Mouse (Mus musculus) lung, adult 2 months (tissue): ENCODE results near the gene Pxk. TPM values are rescaled to one million over a fixed set of nuclear protein-coding genes. Genes with fewer than 3 reads are reported as not detected.
A peak's percentile ranks its signal among the peaks of the same experiment; 100 is the strongest.
"Not testable (repeated sequence)": the region's sequence is repeated elsewhere in the genome, so short reads cannot be mapped to it uniquely, and the experiment has no call there.

Experiments used
- DNase-seq: peaks from one replicate; pipeline ENCODE4 v3.0.0; 2022
- H3K4me1 ChIP-seq: fragments of 200-500 bp; 2 replicates; pipeline ENCODE4 v1.6.1; 2011; ENCODE audit warnings: low read length; ENCODE audit not compliant: control insufficient read depth, insufficient read depth
- H3K4me3 ChIP-seq: fragments of 200-500 bp; replicated peaks from 2 replicates; pipeline ENCODE3; 2011; ENCODE audit warnings: low read depth, mild to moderate bottlenecking, control low read depth, low read length; ENCODE audit errors: extremely low read depth
- CTCF ChIP-seq: fragments of 200-500 bp; IDR thresholded peaks from 2 replicates; pipeline ENCODE4 v1.5.1; 2011; ENCODE audit warnings: mild to moderate bottlenecking, low read length, control low read depth; ENCODE audit not compliant: insufficient read depth
- POLR2A ChIP-seq: fragments of 200-500 bp; IDR thresholded peaks from 2 replicates; pipeline ENCODE4 v1.6.1; 2011; ENCODE audit warnings: low read depth, mild to moderate bottlenecking, control low read depth, low read length, borderline replicate concordance; ENCODE audit errors: extremely low read depth
- WGBS: fragments of 180-500 bp; shearing (Covaris S2); methylation state at CpG from one replicate; pipeline ENCODE4 v1.1.7; 2018; 5-methylcytosine and 5-hydroxymethylcytosine counted together
- polyA plus RNA-seq: library from polyadenylated mRNA; depleted of rRNA; stranded (reverse); fragments of >200 nt; gene quantifications from 2 replicates; pipeline ENCODE4 v1.2.3, GENCODE M21; 2012

Pxk gene
- polyA plus RNA-seq, 1 experiment: 28.3 TPM

DNA sequence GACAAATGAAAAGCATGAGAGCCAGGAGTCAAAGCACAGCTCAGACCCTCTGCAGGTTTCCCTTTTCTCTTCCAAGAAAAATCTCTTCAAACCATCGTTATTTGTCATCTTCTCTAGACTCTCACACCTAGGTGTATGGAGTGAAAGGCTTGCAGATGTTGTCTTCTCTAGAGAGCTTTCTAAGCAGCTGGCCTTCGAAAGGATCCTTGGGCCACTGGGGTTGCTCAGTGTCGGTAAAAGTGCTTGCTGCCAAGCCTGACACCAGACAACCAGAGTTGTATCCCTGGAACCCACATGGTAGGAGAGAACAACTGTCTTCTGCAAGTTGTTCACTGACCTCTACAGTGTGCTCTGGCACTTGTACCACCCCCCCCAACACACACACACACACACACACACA, 61.1 kb downstream of the Pxk start:
- Histone ChIP-seq H3K4me3 (no peak overlapping the region), H3K4me1 (no peaks in the 10 kb centered on the region)
- DNase-seq: no peak
- WGBS: 80% methylated on average over 3 of the region's 3 CpGs
- no peak for TF ChIP-seq CTCF
- TF ChIP-seq POLR2A: no peak

DNA sequence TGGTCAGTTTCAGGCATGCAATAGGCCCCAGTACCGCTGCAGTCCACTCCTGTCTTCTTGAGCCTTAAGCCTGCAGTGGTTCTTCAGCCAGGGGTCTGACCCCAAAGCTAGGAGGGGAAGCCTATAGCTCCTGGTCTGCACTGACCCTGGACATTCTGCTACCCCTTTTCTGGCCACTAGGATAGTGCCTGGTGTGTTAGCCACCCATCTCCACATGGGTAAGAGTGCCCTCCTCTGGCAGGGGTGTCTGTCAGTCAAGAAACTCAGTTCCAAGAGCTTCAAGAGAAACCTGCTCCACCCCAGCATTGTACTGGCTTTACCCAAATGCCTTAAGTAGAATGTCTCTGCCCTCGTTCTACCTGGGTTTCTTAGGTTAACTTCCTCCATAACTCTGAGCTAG, 63.8 kb downstream of the Pxk start:
- no peak for DNase-seq
- H3K4me1 ChIP-seq: no peaks in the 10 kb centered on the region
- no peak overlapping the region for H3K4me3 ChIP-seq
- 82% methylated on average over 2 of the region's 2 CpGs for WGBS
- TF ChIP-seq POLR2A (no peak), CTCF (peak; percentile 51)

DNA sequence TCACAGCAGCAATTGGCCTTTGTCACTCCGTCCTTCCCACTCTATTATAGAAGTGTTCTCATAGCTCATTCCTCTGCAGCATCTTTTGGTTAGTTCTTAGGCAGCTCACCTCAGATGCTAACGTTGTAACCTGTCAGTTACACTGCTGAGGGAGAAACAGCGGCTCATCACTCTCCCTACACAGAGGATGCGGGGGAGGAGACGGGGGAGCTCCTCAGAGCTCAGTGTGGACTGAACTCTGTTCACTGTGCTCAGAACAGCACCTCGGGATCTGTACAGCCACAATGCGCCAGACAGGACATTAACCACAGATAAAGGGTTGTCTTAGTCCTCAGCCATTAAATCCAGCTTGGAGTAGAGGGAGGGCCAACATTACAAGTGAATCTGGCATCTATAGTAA, 66.5 kb downstream of the Pxk start:
- DNase-seq: no peak
- Histone ChIP-seq H3K4me3 (no peak overlapping the region), H3K4me1 (no peaks in the 10 kb centered on the region)
- TF ChIP-seq POLR2A: no peak
- WGBS: 85% methylated on average over 7 of the region's 7 CpGs

DNA sequence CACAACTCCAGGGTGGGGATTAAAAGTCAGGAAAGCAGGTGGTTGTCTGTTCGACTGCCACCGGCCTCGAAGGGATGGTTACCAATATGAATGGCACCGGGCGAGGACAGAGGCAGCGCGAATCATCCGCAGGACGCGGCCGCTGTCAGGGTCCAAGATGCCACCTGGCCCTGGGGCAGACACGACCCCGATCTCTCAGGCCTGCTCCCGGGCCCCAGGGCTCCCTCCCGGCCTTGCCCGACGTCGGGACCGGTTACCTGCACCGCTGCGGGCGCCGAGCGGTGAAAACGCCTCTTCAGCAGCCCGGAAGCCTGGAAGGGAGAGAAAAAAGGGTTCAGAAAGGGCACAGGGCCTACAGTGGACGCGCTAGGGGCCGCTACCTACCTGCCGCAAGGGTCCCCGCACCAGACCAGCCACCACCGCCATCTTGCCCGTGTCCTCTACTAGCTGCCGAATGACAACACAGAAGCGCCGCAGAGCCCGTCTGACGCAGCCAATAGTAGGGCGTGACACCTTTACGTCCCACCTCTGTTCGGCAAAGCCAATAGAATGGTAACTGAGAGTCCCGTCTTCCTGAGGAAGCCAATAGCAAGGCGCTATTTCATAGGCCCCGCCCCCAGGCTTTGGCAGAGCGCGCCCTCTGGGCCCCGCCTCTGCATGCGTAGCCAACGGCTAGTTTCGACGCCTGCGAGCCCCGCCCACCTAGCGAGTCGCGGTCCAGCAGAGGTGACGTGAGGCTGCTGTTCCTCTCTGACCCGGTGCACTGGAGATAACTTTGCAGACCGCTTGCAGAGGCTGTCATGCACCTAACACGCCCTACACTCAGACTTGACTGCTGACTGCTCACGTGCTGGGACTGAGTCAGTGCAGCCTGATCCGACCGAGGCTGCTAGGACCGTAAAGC, 74.7 kb downstream of the Pxk start, which contains the start of gene Pdhb:
Gene Pdhb, minus strand, starts transcription at position 519 of the 904 bp plus-strand sequence.
- Histone ChIP-seq H3K4me1 (peaks cover 5% of the 10 kb centered on the region; the same call in 1 of the 2 replicates), H3K4me3 (peak within 1 kb of the TSS; percentile 84)
- peak; percentile 84; the same call in 1 of the 2 replicates for TF ChIP-seq POLR2A
- no peak for TF ChIP-seq CTCF
- peak; percentile 98 for DNase-seq
- under 1% methylated on average over 59 of the region's 64 CpGs for WGBS

DNA sequence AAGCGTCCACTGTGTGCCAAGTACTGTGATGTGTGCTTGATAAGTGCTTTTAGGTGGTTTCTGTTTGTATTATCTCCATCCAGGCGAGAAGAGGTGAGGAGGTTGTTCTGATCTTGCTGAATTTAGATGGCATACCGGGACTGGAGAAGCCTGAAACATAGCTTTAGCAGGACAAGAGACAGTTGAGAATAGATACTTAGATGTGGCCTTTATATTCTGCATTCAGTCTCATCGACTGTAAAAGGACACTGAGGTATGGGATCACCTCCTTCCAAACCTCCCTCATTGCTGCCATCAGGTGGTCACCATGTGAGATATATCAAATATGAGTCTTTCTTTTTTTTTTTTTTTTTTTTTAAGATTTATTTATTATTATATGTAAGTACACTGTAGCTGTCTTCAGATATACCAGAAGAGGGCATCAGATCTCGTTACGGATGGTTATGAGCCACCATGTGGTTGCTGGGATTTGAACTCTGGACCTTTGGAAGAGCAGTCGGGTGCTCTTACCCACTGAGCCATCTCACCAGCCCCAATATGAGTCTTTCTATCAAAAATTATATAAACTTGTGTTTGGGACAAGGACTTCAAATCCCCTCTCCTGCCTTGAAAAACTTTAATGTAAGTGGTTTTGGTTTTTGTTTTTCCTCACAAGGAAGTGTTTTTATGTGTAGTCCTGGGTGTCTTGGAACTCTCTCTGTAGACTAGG, 75.7 kb downstream of the Pxk start:
- H3K4me3 ChIP-seq: peak overlapping the region; percentile 84
- not testable (repeated sequence) for DNase-seq, H3K4me1 ChIP-seq
- 24% methylated on average over 7 of the region's 7 CpGs for WGBS

DNA sequence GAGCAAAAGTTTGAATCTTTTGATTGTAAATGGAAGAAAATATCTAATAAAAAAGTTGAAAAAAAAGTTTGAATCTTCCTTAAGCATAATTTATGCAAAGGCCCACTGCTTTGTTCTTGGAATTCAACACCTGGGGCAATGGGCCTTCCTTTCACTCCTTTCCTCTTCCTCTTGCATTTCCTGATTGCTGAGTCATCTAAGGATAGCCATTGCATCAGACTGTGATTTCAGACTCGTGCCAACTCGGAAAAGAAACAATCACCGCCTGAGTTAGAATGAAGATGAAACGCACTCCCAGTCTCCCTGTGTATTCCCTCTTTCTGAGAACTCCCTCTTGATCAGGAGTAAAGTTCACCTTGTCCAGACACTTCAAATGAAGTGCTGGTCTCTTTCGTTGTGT, 76.6 kb downstream of the Pxk start:
- TF ChIP-seq POLR2A: no peak
- no peak for TF ChIP-seq CTCF
- DNase-seq: no peak
- Histone ChIP-seq H3K4me1 (peaks cover 5% of the 10 kb centered on the region; the same call in 1 of the 2 replicates), H3K4me3 (no peak overlapping the region)
- WGBS: 44% methylated on average over 5 of the region's 5 CpGs

DNA sequence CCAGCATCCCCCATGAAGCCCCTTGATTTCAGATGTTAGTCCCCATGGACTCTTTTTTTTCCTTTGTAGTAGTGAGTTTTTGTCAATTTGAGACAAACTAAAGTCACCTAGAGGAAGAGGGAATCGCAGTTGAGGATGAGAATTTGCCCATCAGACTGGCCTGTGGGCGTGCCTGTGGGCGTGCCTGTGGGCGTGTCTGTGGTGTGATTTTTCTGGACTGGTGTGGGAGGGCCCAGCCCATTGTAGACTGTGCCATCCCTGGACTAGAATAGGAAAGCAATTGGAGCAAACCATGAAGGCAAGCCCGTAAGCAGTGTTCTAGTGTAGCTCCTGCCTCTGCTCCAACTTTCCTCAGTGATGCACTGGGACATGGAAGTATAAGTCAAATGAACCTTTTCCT, 78.2 kb downstream of the Pxk start:
- no peak for TF ChIP-seq CTCF
- TF ChIP-seq POLR2A: no peak
- DNase-seq: no peak
- 41% methylated on average over 5 of the region's 5 CpGs for WGBS
- Histone ChIP-seq H3K4me3 (no peak overlapping the region), H3K4me1 (peaks cover 5% of the 10 kb centered on the region; the same call in 1 of the 2 replicates)

DNA sequence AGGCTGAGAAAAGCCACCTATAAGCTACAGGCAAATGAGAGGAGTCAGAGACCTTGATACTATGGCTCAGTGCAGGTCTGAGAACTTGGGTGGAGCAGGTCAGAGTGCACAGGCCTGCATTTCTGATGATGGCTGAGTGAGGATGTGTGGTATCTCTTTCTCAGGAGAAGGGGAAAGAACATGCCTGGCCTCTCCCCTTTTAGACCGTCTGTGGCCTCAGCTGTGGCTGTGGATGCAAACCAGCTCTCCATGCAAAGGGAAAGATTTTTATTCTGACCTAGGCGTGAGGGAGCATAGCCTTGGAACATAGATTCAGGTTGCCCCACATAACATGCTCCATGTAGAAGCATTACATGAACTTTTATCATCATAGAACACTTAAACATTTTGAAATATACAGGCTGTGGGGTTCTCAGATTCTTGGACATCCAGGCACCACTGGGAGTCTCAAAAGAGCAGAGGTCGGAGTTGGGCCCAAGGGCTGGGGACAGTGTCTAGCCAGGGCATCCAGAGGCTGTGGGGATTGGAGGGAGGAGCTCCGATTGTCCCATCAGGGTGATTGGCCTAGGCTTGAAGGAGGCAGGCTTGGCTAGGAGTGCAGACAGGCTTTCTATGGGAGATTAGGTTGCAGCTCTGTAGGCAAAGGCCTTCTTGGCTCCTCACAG, 82.5 kb downstream of the Pxk start:
- H3K4me3 ChIP-seq: no peak overlapping the region
- TF ChIP-seq CTCF: no peak
- no peak for TF ChIP-seq POLR2A
- DNase-seq: no peak
- H3K4me1 ChIP-seq: no peaks in the 10 kb centered on the region
- 72% methylated on average over 4 of the region's 4 CpGs for WGBS

DNA sequence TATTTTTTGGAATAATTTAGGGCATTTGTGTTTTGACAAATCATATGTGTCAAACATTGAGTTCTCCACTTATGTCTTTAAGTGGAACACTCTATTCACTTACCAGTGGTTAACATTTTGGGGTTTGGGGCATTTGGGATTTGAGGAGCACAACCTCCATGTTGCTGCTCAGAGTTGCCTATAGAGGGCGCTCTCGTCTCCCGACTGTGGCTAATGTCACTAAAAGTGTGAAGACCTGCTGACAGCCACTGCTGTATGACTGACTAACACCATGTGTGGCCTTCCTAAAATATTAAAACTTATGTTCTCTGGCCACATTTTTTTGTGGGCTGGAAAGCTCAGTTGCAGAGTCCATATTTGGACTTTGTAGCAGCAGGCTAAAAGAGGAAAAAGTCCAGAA, 85.3 kb downstream of the Pxk start:
- no peak for DNase-seq
- TF ChIP-seq CTCF: peak; percentile 33; the same call in 1 of the 2 replicates
- TF ChIP-seq POLR2A: no peak
- Histone ChIP-seq H3K4me1 (no peaks in the 10 kb centered on the region), H3K4me3 (no peak overlapping the region)
- 63% methylated on average over 3 of the region's 3 CpGs for WGBS
